Mouse (Mus musculus) lung, embryonic 15.5 days (tissue): Measurements from ENCODE around the gene Stub1. TPM values are rescaled to one million over a fixed set of nuclear protein-coding genes. Genes with fewer than 3 reads are reported as not detected.
A peak's percentile ranks its signal among the peaks of the same experiment; 100 is the strongest.
"Not testable (repeated sequence)": the region's sequence is repeated elsewhere in the genome, so short reads cannot be mapped to it uniquely, and the experiment has no call there.

ENCODE experiments used
- ATAC-seq: fragments of 200-750 bp; cut with Nextera tagmentation; 2 replicates; pipeline ENCODE4 v1.8.0; 2017; ENCODE audit warnings: moderate number of reproducible peaks, borderline replicate concordance; ENCODE audit not compliant: low FRiP score, low TSS enrichment; ENCODE audit errors: extremely low read depth
- H3K27ac ChIP-seq: fragments of 300-500 bp; sonication (generic); 2 replicates; pipeline ENCODE4 v1.5.1; 2015; ENCODE audit warnings: moderate library complexity, mild to moderate bottlenecking, inconsistent platforms
- H3K27me3 ChIP-seq: fragments of 300-500 bp; sonication (generic); 2 replicates; pipeline ENCODE4 v1.6.1; 2015; ENCODE audit warnings: inconsistent platforms
- H3K36me3 ChIP-seq: fragments of 300-500 bp; sonication (generic); 2 replicates; pipeline ENCODE4 v1.6.1; 2015; ENCODE audit warnings: inconsistent platforms
- H3K4me1 ChIP-seq: fragments of 300-500 bp; sonication (generic); 2 replicates; pipeline ENCODE4 v1.6.1; 2015; ENCODE audit warnings: inconsistent platforms
- H3K4me2 ChIP-seq: fragments of 300-500 bp; sonication (generic); 2 replicates; pipeline ENCODE4 v1.6.1; 2015; ENCODE audit warnings: inconsistent platforms, mild to moderate bottlenecking, moderate library complexity
- H3K4me3 ChIP-seq: fragments of 300-500 bp; sonication (generic); 2 replicates; pipeline ENCODE4 v1.5.1; 2015; ENCODE audit warnings: mild to moderate bottlenecking, inconsistent platforms
- H3K9ac ChIP-seq: fragments of 300-500 bp; sonication (generic); 2 replicates; pipeline ENCODE4 v1.6.1; 2015; ENCODE audit warnings: inconsistent platforms
- H3K9me3 ChIP-seq: fragments of 300-500 bp; sonication (generic); 2 replicates; pipeline ENCODE4 v1.6.1; 2016; ENCODE audit warnings: inconsistent platforms
- WGBS: fragments of 180-500 bp; shearing (Covaris S2); methylation state at CpG from one replicate; pipeline ENCODE4 v1.1.7; 2015; 5-methylcytosine and 5-hydroxymethylcytosine counted together
- polyA plus RNA-seq: library from polyadenylated mRNA; unstranded; fragments of >200 nt; fragmentation: Nextera tagmentation; extraction: Ambion mirVana; gene quantifications from 2 replicates; pipeline ENCODE4 v1.2.1, GENCODE M21; 2015

Stub1 gene
- polyA plus RNA-seq, 1 experiment from 2014 or later, result 349 TPM

DNA sequence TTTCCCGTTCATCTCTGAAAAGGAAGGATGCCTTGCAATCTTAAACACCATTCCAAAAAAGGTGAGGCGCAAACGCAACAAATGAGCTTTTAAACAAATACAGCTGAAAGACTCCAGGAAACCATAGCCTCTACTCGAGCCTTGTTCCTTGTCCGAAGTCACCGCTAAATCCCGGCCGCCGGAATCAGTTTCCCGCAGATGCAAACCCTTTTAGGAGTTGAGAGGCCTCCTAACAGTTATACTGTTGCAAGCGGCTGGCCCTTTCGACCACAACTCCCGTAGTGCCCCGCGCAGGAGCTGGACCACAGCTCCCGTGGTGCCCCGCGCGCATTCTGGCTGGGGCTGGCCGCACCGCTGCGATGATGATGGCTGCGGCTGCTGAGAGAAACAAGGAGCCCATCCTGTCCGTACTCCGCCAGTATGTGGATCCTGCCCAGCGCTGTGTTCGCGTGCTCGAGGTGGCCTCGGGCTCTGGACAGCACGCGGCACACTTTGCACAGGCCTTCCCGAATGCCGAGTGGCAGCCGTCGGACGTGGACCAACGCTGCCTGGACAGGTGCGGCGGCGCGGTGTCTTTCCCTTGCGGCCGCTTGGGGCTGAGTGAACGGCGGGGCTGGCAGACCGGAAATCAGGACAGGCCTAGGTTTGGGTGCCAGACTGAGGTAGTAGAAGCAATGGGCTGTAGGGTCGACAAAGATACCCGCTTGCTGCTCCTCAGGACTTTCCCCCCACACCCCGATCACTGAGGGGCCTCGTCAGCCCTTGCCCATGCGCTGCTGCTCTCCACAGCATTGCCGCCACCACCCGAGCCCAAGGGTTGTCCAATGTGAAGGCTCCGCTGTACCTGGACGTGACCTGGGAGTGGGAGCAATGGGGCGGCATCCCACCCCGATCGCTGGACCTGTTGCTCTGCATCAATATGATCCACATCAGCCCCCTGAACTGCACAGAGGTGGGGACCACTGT is 42.2 kb upstream of the Stub1 start:
- H3K4me2 ChIP-seq, result peak overlapping the region; percentile 85
- peak; percentile 92 for ATAC-seq
- H3K9ac ChIP-seq, result peak overlapping the region; percentile 67
- peaks cover 17% of the 10 kb centered on the region for H3K4me1 ChIP-seq
- peak overlapping the region; percentile 77 for H3K4me3 ChIP-seq
- H3K36me3 ChIP-seq, result peaks cover 15% of the 10 kb centered on the region; the same call in 1 of the 2 replicates
- peak overlapping the region; percentile 93 for H3K27ac ChIP-seq
- H3K27me3 ChIP-seq, result no peaks in the 10 kb centered on the region
- no peaks in the 10 kb centered on the region for H3K9me3 ChIP-seq
- 1% methylated on average over 59 of the region's 59 CpGs for WGBS

DNA sequence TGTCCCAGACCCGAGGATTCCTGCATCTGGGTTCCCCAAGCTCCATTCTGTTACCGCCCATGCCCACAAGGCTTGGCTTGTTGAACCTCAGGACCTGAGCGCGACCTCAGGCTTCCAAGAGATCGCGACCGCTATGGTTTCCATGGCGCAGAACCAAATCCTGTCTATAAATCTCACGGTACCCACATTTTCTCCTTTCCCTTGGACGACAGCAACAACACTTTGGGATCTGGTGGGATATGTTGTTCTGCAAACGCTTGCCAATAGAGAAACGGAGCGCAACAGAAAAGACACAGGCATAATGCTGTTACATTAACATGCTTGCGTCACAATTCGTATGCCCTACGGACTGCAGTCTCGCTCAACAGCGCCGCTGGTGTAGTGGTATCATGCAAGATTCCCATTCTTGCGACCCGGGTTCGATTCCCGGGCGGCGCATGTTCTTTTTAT is 41.5 kb upstream of the Stub1 start, which contains the start of gene Mettl26:
Mettl26 (plus strand) TSS at position 354 of the 450 bp plus-strand sequence.
- Histone ChIP-seq H3K27me3 (no peaks in the 10 kb centered on the region), H3K9ac (peak within 1 kb of the TSS; percentile 67), H3K36me3 (peaks cover 15% of the 10 kb centered on the region; the same call in 1 of the 2 replicates), H3K27ac (peak within 1 kb of the TSS; percentile 93), H3K4me1 (peaks cover 17% of the 10 kb centered on the region), H3K4me2 (peak within 1 kb of the TSS; percentile 85), H3K4me3 (peak within 1 kb of the TSS; percentile 77), H3K9me3 (no peaks in the 10 kb centered on the region)
- peak; percentile 71; the same call in 1 of the 2 replicates for ATAC-seq
- WGBS, result under 1% methylated on average over 25 of the region's 25 CpGs

DNA sequence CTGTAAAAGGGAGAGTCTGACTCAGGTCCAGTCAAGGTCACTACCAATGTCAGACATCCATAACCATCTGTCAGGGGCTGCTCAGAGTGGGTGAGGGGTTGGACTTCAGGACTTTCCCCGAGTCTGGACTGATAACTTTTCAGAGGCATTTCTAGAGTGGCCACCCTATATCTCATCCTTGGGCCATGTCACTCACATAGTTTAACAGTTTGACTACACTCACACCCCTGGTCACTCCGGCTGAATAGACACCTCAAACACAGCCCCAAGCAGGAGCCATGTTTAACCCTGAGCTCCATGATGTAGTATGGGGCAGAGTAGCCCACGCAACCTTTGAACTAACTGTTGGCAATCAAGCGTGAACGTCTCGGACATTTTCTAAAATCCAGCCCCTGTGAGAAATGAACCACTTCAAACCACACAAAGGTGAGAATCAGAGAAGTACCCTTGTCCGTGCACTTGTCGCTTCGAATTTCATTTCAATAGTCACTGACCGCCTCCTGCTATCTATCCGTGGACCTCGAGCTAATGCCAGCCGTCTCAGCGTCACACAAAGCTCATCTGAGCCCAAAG is 41.0 kb upstream of the Stub1 start:
- peak overlapping the region; percentile 77 for H3K4me3 ChIP-seq
- H3K27me3 ChIP-seq, result no peaks in the 10 kb centered on the region
- peak overlapping the region; percentile 85 for H3K4me2 ChIP-seq
- H3K27ac ChIP-seq, result peak overlapping the region; percentile 93
- H3K4me1 ChIP-seq, result peaks cover 17% of the 10 kb centered on the region
- no peak for ATAC-seq
- WGBS, result 4% methylated on average over 14 of the region's 14 CpGs
- peak overlapping the region; percentile 67 for H3K9ac ChIP-seq
- H3K36me3 ChIP-seq, result peaks cover 11% of the 10 kb centered on the region; the same call in 1 of the 2 replicates
- no peaks in the 10 kb centered on the region for H3K9me3 ChIP-seq

DNA sequence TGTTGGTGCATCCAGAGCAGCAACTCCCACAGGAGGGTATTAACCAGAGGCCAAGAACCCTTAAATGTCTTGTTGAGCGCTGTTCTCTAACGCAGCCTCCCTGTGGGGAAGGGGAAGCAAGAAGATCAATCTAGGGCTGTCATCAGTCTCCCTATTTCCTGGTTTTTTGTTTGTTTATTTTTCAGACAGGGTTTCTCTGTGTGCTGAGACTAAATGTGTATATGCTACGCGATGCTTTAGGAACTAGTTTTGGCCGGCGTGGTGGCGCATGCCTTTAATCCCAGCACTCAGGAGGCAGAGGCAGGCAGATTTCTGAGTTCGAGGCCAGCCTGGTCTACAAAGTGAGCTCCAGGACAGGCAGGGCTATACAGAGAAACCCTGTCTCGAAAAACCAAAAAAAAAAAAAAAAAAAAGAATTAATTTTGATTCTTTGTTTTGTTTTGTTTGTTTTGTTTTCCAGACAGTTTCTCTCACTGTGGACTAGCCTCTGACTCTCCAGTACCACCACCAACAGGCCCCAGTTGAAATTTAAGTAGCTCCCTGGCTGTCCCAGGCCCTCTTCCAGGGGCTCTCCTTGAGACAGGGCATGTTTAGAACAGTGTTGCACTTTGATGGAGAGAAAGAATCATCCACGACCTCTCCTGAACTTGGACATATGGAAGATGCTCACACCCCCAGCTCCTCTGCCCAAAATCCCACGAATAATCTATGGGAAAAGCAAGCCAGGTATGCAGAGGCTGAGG is 40.4 kb upstream of the Stub1 start:
- no peaks in the 10 kb centered on the region for H3K27me3 ChIP-seq
- peak overlapping the region; percentile 77 for H3K4me3 ChIP-seq
- peaks cover 22% of the 10 kb centered on the region for H3K4me1 ChIP-seq
- no peak for ATAC-seq
- H3K27ac ChIP-seq, result no peak overlapping the region
- peak overlapping the region; percentile 85 for H3K4me2 ChIP-seq
- H3K9me3 ChIP-seq, result no peaks in the 10 kb centered on the region
- WGBS, result 65% methylated on average over 11 of the region's 11 CpGs
- 0 out of 2 replicates have a peak overlapping the region, but pooled peaks have one; percentile 67 for H3K9ac ChIP-seq
- peaks cover 10% of the 10 kb centered on the region; the same call in 1 of the 2 replicates for H3K36me3 ChIP-seq

DNA sequence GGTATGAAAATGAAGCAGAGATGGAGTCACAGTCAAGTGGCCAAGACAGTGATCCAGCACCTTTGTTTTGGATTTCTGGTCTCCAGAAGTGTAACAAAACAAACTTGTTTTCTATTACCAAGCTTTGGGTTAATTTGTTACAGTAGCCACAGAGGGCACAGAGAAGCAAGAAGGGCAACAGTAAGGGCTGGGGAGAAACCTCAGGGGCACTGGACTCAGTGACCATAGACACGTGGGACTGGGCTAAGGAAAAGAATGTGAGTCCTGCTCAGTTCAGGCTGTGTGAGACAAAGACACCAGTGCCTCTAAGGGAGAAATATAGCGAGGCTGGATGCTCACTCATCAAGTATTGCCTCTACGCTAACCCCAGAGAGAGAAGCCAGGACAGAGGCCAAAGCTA is 39.5 kb upstream of the Stub1 start:
- Histone ChIP-seq H3K27me3 (no peaks in the 10 kb centered on the region), H3K9ac (no peak overlapping the region), H3K4me2 (no peak overlapping the region), H3K4me1 (peaks cover 28% of the 10 kb centered on the region), H3K9me3 (no peaks in the 10 kb centered on the region), H3K36me3 (0 out of 2 replicates have a peak, but pooled peaks cover 1% of the 10 kb centered on the region), H3K27ac (no peak overlapping the region), H3K4me3 (no peak overlapping the region)
- WGBS, result 82% methylated on average over 3 of the region's 3 CpGs
- ATAC-seq, result no peak

DNA sequence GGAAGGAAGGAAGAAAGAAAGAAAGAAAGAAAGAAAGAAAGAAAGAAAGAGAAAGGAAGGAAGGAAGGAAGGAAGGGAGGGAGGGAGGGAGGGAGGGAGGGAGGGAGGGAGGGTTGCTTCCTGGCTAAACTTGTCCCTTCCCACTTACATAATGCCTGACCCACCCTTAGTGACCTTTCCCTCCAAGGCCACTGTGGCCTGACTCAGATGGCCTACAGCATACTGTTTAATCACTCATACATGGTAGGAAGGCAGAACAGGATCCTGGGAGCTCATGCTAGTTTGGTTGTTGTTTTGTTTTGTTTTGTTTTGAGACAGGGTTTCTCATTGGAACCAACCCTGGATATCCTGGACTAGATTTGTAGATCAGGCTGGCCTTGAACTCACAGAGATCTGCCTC is 38.4 kb upstream of the Stub1 start:
- not testable (repeated sequence) for ATAC-seq

DNA sequence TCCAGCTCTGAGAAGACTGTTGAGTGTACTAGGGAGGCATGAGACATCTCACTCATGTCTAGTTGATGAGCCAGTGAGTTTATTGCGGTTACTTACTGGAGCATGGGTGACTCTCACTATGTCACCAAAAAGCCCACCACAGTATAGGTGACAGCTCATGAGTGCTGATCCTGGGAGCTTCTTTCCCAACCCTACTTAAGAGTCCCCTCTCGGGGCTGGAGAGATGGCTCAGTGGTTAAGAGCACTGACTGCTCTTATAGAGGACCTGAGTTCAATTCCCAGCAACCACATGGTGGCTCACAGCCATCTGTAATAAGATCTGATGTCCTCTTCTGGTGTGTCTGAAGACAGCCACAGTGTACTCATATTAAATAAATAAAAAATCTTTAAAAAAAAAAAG is 36.8 kb upstream of the Stub1 start:
- Histone ChIP-seq H3K4me1 (peaks cover 22% of the 10 kb centered on the region), H3K27me3 (no peaks in the 10 kb centered on the region), H3K4me2 (no peak overlapping the region), H3K36me3 (no peaks in the 10 kb centered on the region), H3K9ac (no peak overlapping the region), H3K9me3 (no peaks in the 10 kb centered on the region), H3K27ac (no peak overlapping the region), H3K4me3 (no peak overlapping the region)
- ATAC-seq, result no peak
- 77% methylated on average over 2 of the region's 2 CpGs for WGBS

More for the DNA sequence above, 38.4 kb upstream of the Stub1 start:
- H3K27ac ChIP-seq, H3K4me3 ChIP-seq, H3K4me2 ChIP-seq, H3K27me3 ChIP-seq, H3K9ac ChIP-seq, H3K36me3 ChIP-seq, H3K9me3 ChIP-seq: not testable (repeated sequence)
- peaks cover 31% of the 10 kb centered on the region for H3K4me1 ChIP-seq

DNA sequence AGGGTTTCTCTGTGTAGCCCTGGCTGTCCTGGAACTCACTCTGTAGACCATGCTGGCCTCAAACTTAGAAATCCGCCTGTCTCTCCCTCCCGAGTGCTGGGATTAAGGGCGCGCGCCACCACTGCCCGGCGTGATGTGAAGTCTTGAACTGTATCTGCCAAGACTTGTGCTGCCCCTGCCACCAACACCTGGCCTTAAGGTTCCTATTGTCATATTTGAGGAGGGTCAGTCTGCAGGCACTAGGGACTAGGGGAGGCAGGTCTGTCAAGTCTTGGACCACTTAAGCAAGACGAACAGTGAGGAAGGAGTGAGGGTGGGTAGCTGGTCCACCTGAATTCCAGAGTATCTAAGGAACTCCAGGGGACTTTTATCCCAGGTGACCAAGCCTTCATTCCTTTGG is 36.3 kb upstream of the Stub1 start:
- Histone ChIP-seq H3K9ac (no peak overlapping the region), H3K27ac (no peak overlapping the region), H3K4me1 (peaks cover 22% of the 10 kb centered on the region), H3K4me2 (no peak overlapping the region), H3K27me3 (no peaks in the 10 kb centered on the region), H3K9me3 (no peaks in the 10 kb centered on the region), H3K4me3 (no peak overlapping the region), H3K36me3 (no peaks in the 10 kb centered on the region)
- 77% methylated on average over 8 of the region's 8 CpGs for WGBS
- no peak for ATAC-seq

DNA sequence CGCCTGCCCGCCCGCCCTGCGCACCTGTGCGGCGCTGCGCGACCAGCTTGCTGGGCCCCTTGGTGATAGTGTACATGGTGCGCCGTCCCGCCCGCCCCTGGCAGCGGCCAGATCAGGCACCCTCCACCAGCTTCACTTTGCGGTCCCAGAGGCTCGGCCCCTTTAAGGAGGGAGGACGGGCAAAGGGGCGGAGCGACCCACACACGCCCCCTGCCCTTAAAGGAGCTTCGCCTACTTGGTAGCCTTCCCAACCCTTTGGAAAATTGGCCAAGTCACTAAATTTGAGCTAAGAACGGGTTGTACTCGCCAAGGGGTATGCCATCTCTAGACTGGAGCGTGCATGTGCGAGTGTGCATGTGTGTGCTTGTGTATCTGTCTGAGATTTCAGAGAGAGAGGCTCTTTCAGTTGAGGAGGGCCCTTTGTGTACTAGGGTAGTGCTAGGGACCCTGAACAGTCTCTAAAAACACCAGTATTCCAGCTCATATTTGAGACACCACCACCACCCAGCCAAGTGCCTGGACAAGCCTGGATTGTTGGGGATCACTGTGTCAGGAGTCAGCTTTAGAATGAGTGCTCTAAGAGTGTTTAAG is 35.5 kb upstream of the Stub1 start, which contains the start of gene Mcrip2:
Mcrip2 (minus strand) TSS at position 164 of the 591 bp plus-strand sequence.
- no peaks in the 10 kb centered on the region for H3K36me3 ChIP-seq
- peak within 1 kb of the TSS; percentile 63 for H3K9ac ChIP-seq
- ATAC-seq, result peak; percentile 89
- under 1% methylated on average over 24 of the region's 24 CpGs for WGBS
- H3K4me2 ChIP-seq, result peak within 1 kb of the TSS; percentile 99
- H3K4me3 ChIP-seq, result peak within 1 kb of the TSS; percentile 61
- no peaks in the 10 kb centered on the region for H3K9me3 ChIP-seq
- H3K4me1 ChIP-seq, result peaks cover 15% of the 10 kb centered on the region
- no peaks in the 10 kb centered on the region for H3K27me3 ChIP-seq
- H3K27ac ChIP-seq, result peak within 1 kb of the TSS; percentile 76

DNA sequence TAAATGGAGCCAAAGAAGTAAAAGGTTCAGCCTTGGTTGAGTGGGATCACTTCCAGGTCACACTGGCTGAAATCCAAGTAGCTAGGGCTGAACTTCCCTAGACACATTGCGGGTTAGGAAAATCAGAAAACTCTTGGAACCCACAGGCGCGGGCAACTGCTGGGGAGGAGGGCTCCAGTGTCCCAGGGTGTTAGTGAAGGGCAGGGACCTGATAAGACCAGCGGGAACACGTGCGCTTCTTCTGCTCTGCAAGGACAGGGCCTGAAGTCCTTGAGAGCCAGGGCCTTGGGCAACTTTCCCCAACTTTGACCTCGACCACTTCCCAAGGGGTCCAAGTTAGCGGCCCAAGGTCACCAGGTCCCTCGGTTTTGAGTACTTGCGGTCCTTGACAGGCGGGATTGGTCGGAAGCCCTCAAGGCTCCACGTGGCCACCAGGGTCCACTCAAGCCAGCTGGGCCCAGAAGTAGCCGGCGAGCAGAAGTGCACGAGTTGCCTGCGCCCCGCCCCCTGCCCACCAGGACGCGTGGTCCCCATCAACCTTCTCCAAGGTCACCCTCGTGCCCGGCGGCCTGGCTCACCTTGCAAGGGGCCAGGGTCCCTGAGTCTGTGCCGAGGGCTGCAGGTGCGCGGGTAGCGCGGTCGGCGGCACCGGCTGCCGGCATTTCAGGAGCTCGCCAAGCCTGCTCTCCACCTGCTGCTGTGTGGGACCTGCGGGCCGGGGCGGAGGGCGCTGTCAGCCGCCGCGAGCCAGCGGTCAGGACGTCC is 34.8 kb upstream of the Stub1 start:
- WGBS, result under 1% methylated on average over 42 of the region's 42 CpGs
- peak overlapping the region; percentile 76 for H3K27ac ChIP-seq
- H3K9ac ChIP-seq, result peak overlapping the region; percentile 63
- H3K4me1 ChIP-seq, result peaks cover 15% of the 10 kb centered on the region
- H3K9me3 ChIP-seq, result no peaks in the 10 kb centered on the region
- H3K36me3 ChIP-seq, result no peaks in the 10 kb centered on the region
- ATAC-seq, result peak; percentile 50
- peak overlapping the region; percentile 99 for H3K4me2 ChIP-seq
- peak overlapping the region; percentile 61 for H3K4me3 ChIP-seq
- no peaks in the 10 kb centered on the region for H3K27me3 ChIP-seq
